Comparison of ENCODE assay signal across 16 mouse cellular contexts in genomic region chr5:144114068-144114467, GRCm38 (mm10). TPM values are rescaled to one million over a fixed set of nuclear protein-coding genes. Genes with fewer than 3 reads are reported as not detected.
A peak's percentile ranks its signal among the peaks of the same experiment; 100 is the strongest.
DNase-seq lines count a peak whose midpoint lies in the region; ATAC-seq and TF ChIP-seq lines count a peak whose summit lies in the region.
"Had no signal": no experiment of that assay in that cellular context is flagged by ENCODE, and none has a peak within 500 bp of the region (broad histone marks: within the 10 kb centered on the region; RNA-seq: fewer than 3 reads in every experiment).

No protein-coding gene starts in this region.

- peaks cover 4% of the 10 kb centered on the region for H3K4me1 ChIP-seq in heart, adult 2 months (ENCODE audit: control insufficient read depth, insufficient read depth, low read length)
- H3K4me1 ChIP-seq in kidney, postnatal 0 days (replicated peaks; ENCODE audit: insufficient read depth, low read length): no peaks in the 10 kb centered on the region
- H3K4me1 ChIP-seq in lung, adult 2 months (ENCODE audit: control insufficient read depth, insufficient read depth, low read length): peaks cover 16% of the 10 kb centered on the region
- peaks cover 19% of the 10 kb centered on the region for H3K4me1 ChIP-seq in olfactory bulb, adult 2 months (ENCODE audit: control insufficient read depth, insufficient read depth, low read length)
- H3K4me1 ChIP-seq: embryonic facial prominence, embryonic 12.5 days had no signal

- no peak for ATAC-seq in kidney, postnatal 0 days (replicated peaks; ENCODE audit: low FRiP score, low read depth)
- ATAC-seq in erythroid progenitor cell, adult 5-6 weeks (replicated peaks; ENCODE audit: low FRiP score, poor library complexity, severe bottlenecking): no peak
- ATAC-seq: midbrain, embryonic 16.5 days had no signal

- intact Hi-C loops in heart, adult 2 months (cut with DNase I): loop anchor here (1.0 kb wide), 1 partner anchor 14 kb away; the partner anchor contains the start of gene Lmtk2

- no peak for DNase-seq in heart, adult 2 months
- no peak for DNase-seq in heart, adult 9 months (ENCODE audit: low spot score in 2 of 2)
- DNase-seq in kidney, postnatal 0 days (ENCODE audit: low spot score): no peak
- DNase-seq in kidney, adult 11 months: no peak
- no peak for DNase-seq in lung, adult 2 months
- no peak for DNase-seq in lung, postnatal 14 days
- DNase-seq: adrenal gland, adult 8-10 months; cerebellum, adult 2 months; left cerebral cortex, postnatal 4 days; right cerebral cortex, postnatal 25 days; thymus, postnatal 14 days had no signal

- TF ChIP-seq POLR2A in heart, adult 2 months (IDR thresholded peaks at IDR 0.05; ENCODE audit: insufficient read depth, low read depth, low read length): no peak
- no peak for TF ChIP-seq POLR2A in lung, adult 2 months (IDR thresholded peaks at IDR 0.05; ENCODE audit: borderline replicate concordance, extremely low read depth, low read depth, low read length)
- no peak for TF ChIP-seq POLR2A in olfactory bulb, adult 2 months (IDR thresholded peaks at IDR 0.05; ENCODE audit: insufficient read depth, low read depth, low read length)

- H3K79me2 ChIP-seq in heart, adult 2 months (replicated peaks; ENCODE audit: control insufficient read depth, insufficient read depth, low read length): peaks cover 7% of the 10 kb centered on the region

- no peaks in the 10 kb centered on the region; the same call in 1 of the 2 replicates for H3K36me3 ChIP-seq in heart, adult 2 months (ENCODE audit: control insufficient read depth, insufficient read depth, low read length)
- H3K36me3 ChIP-seq in kidney, postnatal 0 days (ENCODE audit: insufficient read depth, low read length): no peaks in the 10 kb centered on the region
- H3K36me3 ChIP-seq: embryonic facial prominence, embryonic 12.5 days; liver, embryonic 15.5 days had no signal

- no peak overlapping the region; the same call in 1 of the 2 replicates for H3K27ac ChIP-seq in heart, adult 2 months
- no peak overlapping the region for H3K27ac ChIP-seq in kidney, postnatal 0 days
- H3K27ac ChIP-seq in olfactory bulb, adult 2 months (ENCODE audit: insufficient read depth, low read depth, low read length): peak overlapping the region; percentile 13; the same call in 1 of the 2 replicates
- H3K27ac ChIP-seq: embryonic facial prominence, embryonic 12.5 days; liver, embryonic 15.5 days had no signal

- H3K27me3 ChIP-seq in heart, adult 2 months (ENCODE audit: control insufficient read depth, insufficient read depth, low read length): no peaks in the 10 kb centered on the region
- no peaks in the 10 kb centered on the region for H3K27me3 ChIP-seq in kidney, postnatal 0 days (ENCODE audit: insufficient read depth, low read length)
- H3K27me3 ChIP-seq: embryonic facial prominence, embryonic 12.5 days; liver, embryonic 15.5 days had no signal

- peak; percentile 58 for TF ChIP-seq CTCF in heart, adult 2 months (IDR thresholded peaks at IDR 0.05)
- peak; percentile 30; the same call in 1 of the 2 replicates for TF ChIP-seq CTCF in kidney, postnatal 0 days (IDR thresholded peaks at IDR 0.05; ENCODE audit: low read depth)
- peak; percentile 13; the same call in 1 of the 2 replicates for TF ChIP-seq CTCF in lung, adult 2 months (IDR thresholded peaks at IDR 0.05; ENCODE audit: insufficient read depth, low read length)
- TF ChIP-seq CTCF in olfactory bulb, adult 2 months (IDR thresholded peaks at IDR 0.05; ENCODE audit: insufficient read depth, low read depth, low read length): no peak

- no peaks in the 10 kb centered on the region for H3K9me3 ChIP-seq in kidney, postnatal 0 days (replicated peaks; ENCODE audit: low read length)
- H3K9me3 ChIP-seq: embryonic facial prominence, embryonic 12.5 days; liver, embryonic 15.5 days had no signal

- no peak for TF ChIP-seq EP300 in heart, adult 2 months (IDR thresholded peaks at IDR 0.05; ENCODE audit: insufficient read depth, low read depth, low read length)

- H3K9ac ChIP-seq in heart, adult 2 months (ENCODE audit: low read depth, low read length): no peak overlapping the region
- no peak overlapping the region for H3K9ac ChIP-seq in kidney, postnatal 0 days (ENCODE audit: low read depth, low read length)
- H3K9ac ChIP-seq: embryonic facial prominence, embryonic 12.5 days; liver, embryonic 15.5 days had no signal

- no peak overlapping the region for H3K4me3 ChIP-seq in heart, adult 2 months
- no peak overlapping the region for H3K4me3 ChIP-seq in kidney, postnatal 0 days (replicated peaks; ENCODE audit: low read depth, low read length)
- H3K4me3 ChIP-seq in lung, adult 2 months (replicated peaks; ENCODE audit: extremely low read depth, low read depth, low read length): no peak overlapping the region
- H3K4me3 ChIP-seq in olfactory bulb, adult 2 months (ENCODE audit: insufficient read depth, low read depth, low read length): no peak overlapping the region
- H3K4me3 ChIP-seq: embryonic facial prominence, embryonic 12.5 days; liver, embryonic 15.5 days had no signal

- WGBS in heart, adult 2 months: 71% methylated on average over 2 of the region's 2 CpGs
- 80% methylated on average over 2 of the region's 2 CpGs for WGBS in kidney, postnatal 0 days
- WGBS in lung, adult 2 months: 57% methylated on average over 2 of the region's 2 CpGs
- WGBS in olfactory bulb, adult 2 months: 91% methylated on average over 2 of the region's 2 CpGs

- H3K4me2 ChIP-seq in kidney, postnatal 0 days (ENCODE audit: low read length): no peak overlapping the region
- H3K4me2 ChIP-seq: embryonic facial prominence, embryonic 12.5 days had no signal

RNA-seq across cellular contexts. Expression of gene Lmtk2, which starts 13.8 kb away (rescaled TPM):
- 10 to 100 TPM; 27.9 to 30.3 TPM for total RNA-seq in heart, adult 2 months (2021)
- 12.5 and 18.2 TPM in 2 replicates for polyA plus RNA-seq in heart, adult 2 months (2012; rRNA removed)
- 4.9 and 5.1 TPM in 2 replicates for polyA plus RNA-seq in kidney, postnatal 0 days (2015; fragmentation: Nextera tagmentation; extraction: Ambion mirVana)
- polyA plus RNA-seq in lung, adult 2 months (2012; rRNA removed): 20.1 and 24.2 TPM in 2 replicates
- polyA plus RNA-seq in olfactory bulb, adult 2 months (2012; ENCODE audit: insufficient read depth, insufficient read length, low replicate concordance, missing spikeins): not detected in 2 replicates
- total RNA-seq in erythroid progenitor cell, adult 5-6 weeks (2015; ENCODE audit: low replicate concordance): 17.3 and 23.9 TPM in 2 replicates
- total RNA-seq in erythroid progenitor cell, adult 5-6 weeks (2017; ENCODE audit: low replicate concordance): 23.1 and 25.4 TPM in 2 replicates
